Mouse (Mus musculus) layer of hippocampus, adult 2 months (tissue): ENCODE data around the gene Zcchc9. TPM values are rescaled to one million over a fixed set of nuclear protein-coding genes. Genes with fewer than 3 reads are reported as not detected.

Experiments
- DNase-seq, 2 experiments: peaks; one replicate each; pipeline ENCODE4 v3.0.0; 2022; ENCODE audit warnings: low spot score in 2 of 2
- H3K27ac ChIP-seq: fragments of 200-600 bp; 2 replicates; pipeline ENCODE4 v1.8.1; 2022
- H3K4me3 ChIP-seq: fragments of 200-600 bp; 2 replicates; pipeline ENCODE4 v1.8.1; 2022; ENCODE audit warnings: mild to moderate bottlenecking
- CTCF ChIP-seq: fragments of 200-600 bp; conservative IDR thresholded peaks from 2 replicates; pipeline ENCODE4 v1.8.1; 2022; ENCODE audit warnings: antibody characterized with exemption, mild to moderate bottlenecking, moderate library complexity
- microRNA-seq, 2 experiments: library from miRNA; unstranded; fragments of <30 nt; microRNA quantifications; one replicate each; pipeline ENCODE4 v1.2.0; 2021
- total RNA-seq, 2 experiments: library from RNA; stranded (reverse); gene quantifications; 2 replicates each; pipeline ENCODE4 v1.2.3; 2021

Gene Zcchc9
- total RNA-seq, 2 experiments from 2014 or later, result 14.1 to 16.0 TPM

DNA sequence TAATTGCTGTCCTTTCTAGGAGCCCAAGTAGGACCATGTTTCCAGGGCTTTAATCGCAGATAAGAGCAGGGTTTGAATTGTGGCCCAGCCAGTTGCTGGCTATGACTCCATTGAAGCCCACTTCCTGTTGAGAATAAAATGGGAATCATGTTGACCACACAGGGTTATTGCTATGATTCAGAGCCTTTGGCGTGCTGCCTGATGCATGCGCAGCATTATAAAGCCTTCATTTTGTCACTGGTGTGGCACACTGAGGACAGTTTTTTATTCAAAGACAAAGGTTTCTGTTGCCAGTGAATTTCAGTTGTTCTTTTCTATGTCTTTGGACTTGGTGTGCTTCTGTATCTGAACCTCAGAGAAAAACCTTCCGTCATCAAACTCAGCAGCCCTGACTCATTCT, 51.3 kb downstream of the Zcchc9 start:
- no peak overlapping the region for H3K4me3 ChIP-seq
- TF ChIP-seq CTCF, result no peak
- no peak for DNase-seq
- no peak overlapping the region for H3K27ac ChIP-seq

GRCm38 (mm10) chr13:91754762-91755161, 52.7 kb downstream of the Zcchc9 start:
- H3K27ac ChIP-seq, result no peak overlapping the region
- no peak overlapping the region for H3K4me3 ChIP-seq
- TF ChIP-seq CTCF, result no peak
- DNase-seq, result no peak

DNA sequence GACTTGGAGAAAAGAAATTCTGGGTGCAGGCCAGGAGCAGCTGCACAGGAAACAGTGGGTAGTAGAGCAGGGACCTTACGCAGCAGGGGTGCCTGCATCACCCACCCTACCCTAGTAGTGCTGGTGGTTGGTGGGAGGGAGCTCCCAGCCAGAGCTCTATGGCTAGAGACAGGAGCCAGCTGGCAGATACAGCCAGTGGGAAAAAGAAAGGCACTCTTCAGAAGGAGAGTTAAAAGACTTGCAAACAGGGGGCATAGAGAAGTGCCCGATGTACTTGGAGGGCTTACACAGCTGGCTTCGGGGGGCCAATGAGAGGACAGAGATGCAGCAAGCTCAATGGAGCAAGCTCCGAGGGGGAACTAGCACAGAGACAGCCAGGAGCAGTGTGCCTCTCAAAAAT, 53.8 kb downstream of the Zcchc9 start:
- DNase-seq, result peak; percentile 12 to 17
- TF ChIP-seq CTCF, result no peak
- Histone ChIP-seq H3K4me3 (no peak overlapping the region), H3K27ac (no peak overlapping the region)

GRCm38 (mm10) chr13:91749981-91750380, 57.5 kb downstream of the Zcchc9 start:
- DNase-seq, result no peak

GRCm38 (mm10) chr13:91748401-91748800, 59.1 kb downstream of the Zcchc9 start:
- no peak for DNase-seq
- no peak overlapping the region for H3K27ac ChIP-seq
- no peak overlapping the region for H3K4me3 ChIP-seq
- no peak for TF ChIP-seq CTCF

More at GRCm38 (mm10) chr13:91749981-91750380, 57.5 kb downstream of the Zcchc9 start:
- Histone ChIP-seq H3K27ac (no peak overlapping the region), H3K4me3 (no peak overlapping the region)
- TF ChIP-seq CTCF, result no peak

Small RNA genes lying within 50 kb of the gene (microRNA-seq; reads per million reads assigned to microRNA genes)
- gene Gm27656, result 0 reads per million in 2 experiments

Other genes starting within 250 kb of the Zcchc9 start
- under 1 TPM; 0.49 to 0.61 TPM for gene Acot12, start 66.2 kb downstream of the Zcchc9 start, total RNA-seq
- under 1 TPM; 0.32 to 0.41 TPM for gene Ckmt2, start 69.2 kb upstream of the Zcchc9 start, total RNA-seq